Mouse (Mus musculus) stomach, postnatal 0 days (tissue): Measurements from ENCODE around the gene 4933416C03Rik. TPM values are rescaled to one million over a fixed set of nuclear protein-coding genes. Genes with fewer than 3 reads are reported as not detected.

Experiments
- ATAC-seq: fragments of 200-750 bp; cut with Nextera tagmentation; 2 replicates; pipeline ENCODE4 v1.8.0; 2017; ENCODE audit not compliant: low FRiP score, low TSS enrichment
- DNase-seq: peaks from one replicate; pipeline ENCODE4 v3.0.0-alpha.2; 2016; ENCODE audit warnings: low spot score
- H3K27ac ChIP-seq: fragments of 300-500 bp; sonication (generic); replicated peaks from 2 replicates; pipeline ENCODE4 v1.5.1; 2014; ENCODE audit warnings: mild to moderate bottlenecking, control low read depth
- H3K27me3 ChIP-seq: fragments of 300-500 bp; sonication (generic); 2 replicates; pipeline ENCODE4 v1.6.1; 2014; ENCODE audit warnings: low read length; ENCODE audit not compliant: control insufficient read depth, insufficient read depth
- H3K36me3 ChIP-seq: fragments of 300-500 bp; sonication (generic); 2 replicates; pipeline ENCODE4 v1.6.1; 2014; ENCODE audit warnings: low read length, mixed read lengths; ENCODE audit not compliant: control insufficient read depth, insufficient read depth
- H3K4me1 ChIP-seq: fragments of 300-500 bp; sonication (generic); replicated peaks from 2 replicates; pipeline ENCODE4 v1.6.1; 2014; ENCODE audit warnings: antibody characterized with exemption; ENCODE audit not compliant: control insufficient read depth, insufficient read depth
- H3K4me2 ChIP-seq: fragments of 300-500 bp; sonication (generic); replicated peaks from 2 replicates; pipeline ENCODE4 v1.6.1; 2014; ENCODE audit warnings: low read depth, mild to moderate bottlenecking, control low read depth, moderate library complexity
- H3K4me3 ChIP-seq: fragments of 300-500 bp; sonication (generic); 2 replicates; pipeline ENCODE4 v1.5.1; 2014; ENCODE audit warnings: low read depth, low read length, control low read depth
- H3K9ac ChIP-seq: fragments of 300-500 bp; sonication (generic); 2 replicates; pipeline ENCODE4 v1.6.1; 2014; ENCODE audit warnings: mild to moderate bottlenecking, low read length, control low read depth, mixed read lengths
- H3K9me3 ChIP-seq: fragments of 300-500 bp; sonication (generic); 2 replicates; pipeline ENCODE4 v1.6.1; 2016; ENCODE audit warnings: low read length; ENCODE audit not compliant: control insufficient read depth
- CTCF ChIP-seq: IDR thresholded peaks from 2 replicates; pipeline ENCODE4 v1.5.1; 2016; ENCODE audit warnings: antibody characterized with exemption, low read depth, mild to moderate bottlenecking, moderate library complexity
- EP300 ChIP-seq: optimal IDR thresholded peaks from 2 replicates; pipeline ENCODE3; 2016; ENCODE audit warnings: antibody characterized with exemption
- WGBS: fragments of 180-500 bp; shearing (Covaris S2); extraction: QIAGEN DNeasy Blood & Tissue Kit; methylation state at CpG from one replicate; pipeline ENCODE4 v1.1.7; 2014; 5-methylcytosine and 5-hydroxymethylcytosine counted together
- polyA plus RNA-seq: library from polyadenylated mRNA; unstranded; fragments of >200 nt; fragmentation: Nextera tagmentation; extraction: Ambion mirVana; gene quantifications from 2 replicates; pipeline ENCODE4 v1.2.1, GENCODE M21; 2015

The 4933416C03Rik gene
- polyA plus RNA-seq, 1 experiment from 2014 or later = not detected

DNA sequence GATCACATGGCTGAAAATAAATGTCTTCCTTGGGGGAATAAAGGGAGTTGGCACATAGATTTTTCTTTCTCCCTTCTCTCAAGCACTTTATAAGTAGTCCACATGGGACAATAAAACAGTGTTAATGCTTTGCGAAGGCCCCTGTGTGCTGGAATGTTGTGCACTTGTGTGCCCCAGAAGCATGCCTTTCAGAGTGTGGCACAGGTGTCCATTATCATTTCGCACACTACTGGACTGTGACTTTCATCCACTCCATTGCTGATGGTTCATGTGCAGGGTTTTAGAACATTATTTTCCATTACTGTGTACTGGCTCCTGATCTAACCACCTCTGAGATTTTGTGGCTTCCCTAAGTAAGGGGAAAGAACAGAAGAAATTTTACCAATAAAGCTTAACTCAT is 10.1 kb upstream of the 4933416C03Rik start:
- TF ChIP-seq EP300 (no peak), CTCF (no peak)
- no peak overlapping the region for H3K27ac ChIP-seq
- DNase-seq (no peak), ATAC-seq (no peak)
- no peaks in the 10 kb centered on the region for H3K4me1 ChIP-seq
- no peaks in the 10 kb centered on the region for H3K9me3 ChIP-seq
- WGBS = 92% methylated on average over 2 of the region's 2 CpGs
- H3K36me3 ChIP-seq = no peaks in the 10 kb centered on the region
- H3K4me3 ChIP-seq = no peak overlapping the region
- H3K27me3 ChIP-seq = no peaks in the 10 kb centered on the region
- H3K4me2 ChIP-seq = no peak overlapping the region
- H3K9ac ChIP-seq = no peak overlapping the region

DNA sequence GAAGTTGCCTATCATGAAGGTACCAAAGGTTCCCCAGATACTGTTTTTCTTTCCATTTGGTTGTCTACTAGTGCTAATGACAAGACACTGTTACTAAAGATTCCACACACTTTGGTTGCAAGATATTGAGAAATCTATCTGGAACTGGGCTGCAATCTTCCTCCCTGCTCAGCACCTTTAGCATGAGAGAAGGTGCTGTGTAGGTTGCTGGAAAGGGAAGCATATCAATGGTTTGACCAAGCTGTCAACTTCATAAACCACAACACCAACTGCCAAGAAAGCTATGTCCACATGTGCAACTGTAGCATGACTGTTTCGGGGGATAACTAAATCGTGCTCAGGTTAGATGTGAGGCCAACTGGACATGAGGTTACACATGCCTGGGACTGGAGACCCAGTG is 7.7 kb upstream of the 4933416C03Rik start:
- no peaks in the 10 kb centered on the region for H3K36me3 ChIP-seq
- H3K9me3 ChIP-seq = no peaks in the 10 kb centered on the region
- H3K27me3 ChIP-seq = no peaks in the 10 kb centered on the region
- H3K4me2 ChIP-seq = no peak overlapping the region
- no peak overlapping the region for H3K9ac ChIP-seq
- H3K4me1 ChIP-seq = no peaks in the 10 kb centered on the region
- no peak overlapping the region for H3K4me3 ChIP-seq
- TF ChIP-seq EP300 (no peak), CTCF (no peak)
- ATAC-seq (no peak), DNase-seq (no peak)
- no peak overlapping the region for H3K27ac ChIP-seq
- WGBS = 78% methylated on average over 2 of the region's 2 CpGs

DNA sequence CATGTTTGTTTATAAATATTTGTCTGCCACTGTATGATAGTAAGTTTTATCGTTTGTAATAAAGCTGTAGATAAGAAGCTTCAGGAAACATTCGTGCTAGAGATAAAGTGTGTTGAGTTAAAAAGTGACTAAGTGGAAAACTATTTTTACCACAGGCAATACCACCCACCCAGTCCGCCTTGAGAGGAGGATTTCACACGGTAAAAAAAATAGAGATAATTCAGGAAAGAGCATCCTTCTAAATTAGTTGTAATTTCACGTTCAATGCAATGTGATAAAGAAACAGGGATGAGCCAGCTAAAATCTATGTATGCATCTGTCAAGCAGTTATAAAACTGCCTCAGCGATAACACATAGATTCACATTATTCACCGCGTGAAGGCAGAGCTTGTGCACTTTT is 3.3 kb upstream of the 4933416C03Rik start:
- 56% methylated on average over 8 of the region's 8 CpGs for WGBS
- no peak for ATAC-seq
- H3K36me3 ChIP-seq = no peaks in the 10 kb centered on the region

DNA sequence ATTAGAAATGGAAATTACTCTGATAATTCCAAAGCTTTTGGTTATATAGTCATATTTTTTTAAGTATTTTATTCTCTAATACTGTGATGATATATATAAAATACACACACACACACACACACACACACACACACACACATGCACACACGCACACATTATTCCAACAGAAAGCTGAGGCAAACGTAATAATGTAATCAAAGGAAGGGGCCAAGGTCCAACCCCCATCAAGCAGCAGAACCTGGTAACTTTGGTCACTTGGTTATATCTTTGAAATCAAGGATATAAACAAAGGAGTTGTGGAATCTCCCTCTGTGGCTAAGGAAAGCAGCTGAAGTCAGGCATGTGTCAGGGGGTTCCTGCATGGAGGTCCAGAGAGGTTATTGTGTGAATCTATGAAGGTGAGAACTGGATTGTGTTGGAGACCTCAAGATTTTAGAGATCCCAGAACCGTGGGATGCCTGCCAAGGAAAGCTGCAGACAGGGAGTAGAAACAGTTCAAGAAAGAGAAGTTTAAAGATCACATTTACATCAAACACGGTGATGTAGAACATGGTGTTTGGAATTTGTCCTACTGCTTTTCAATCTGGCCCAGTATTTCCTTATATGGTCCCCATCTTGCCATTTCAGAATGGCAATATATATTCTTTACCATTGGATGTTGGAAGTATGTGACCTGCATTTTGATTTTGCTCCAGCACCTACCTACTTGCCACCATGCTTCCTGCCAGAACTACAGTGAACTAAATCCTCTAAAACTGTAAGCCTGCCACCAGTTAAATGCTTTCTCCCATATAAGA is 2.4 kb upstream of the 4933416C03Rik start:
- WGBS = 34% methylated on average over 4 of the region's 4 CpGs
- no peak overlapping the region for H3K4me3 ChIP-seq
- no peaks in the 10 kb centered on the region for H3K9me3 ChIP-seq
- no peaks in the 10 kb centered on the region for H3K27me3 ChIP-seq
- H3K4me2 ChIP-seq = no peak overlapping the region
- TF ChIP-seq CTCF (no peak), EP300 (no peak)
- H3K9ac ChIP-seq = no peak overlapping the region
- H3K36me3 ChIP-seq = no peaks in the 10 kb centered on the region
- DNase-seq (peak; percentile 29), ATAC-seq (peak; percentile 76)
- no peaks in the 10 kb centered on the region for H3K4me1 ChIP-seq
- no peak overlapping the region for H3K27ac ChIP-seq

More for the DNA sequence above, 3.3 kb upstream of the 4933416C03Rik start:
- no peaks in the 10 kb centered on the region for H3K9me3 ChIP-seq
- TF ChIP-seq CTCF (no peak), EP300 (no peak)
- H3K4me2 ChIP-seq = no peak overlapping the region
- no peak overlapping the region for H3K27ac ChIP-seq
- H3K4me3 ChIP-seq = no peak overlapping the region
- H3K9ac ChIP-seq = no peak overlapping the region
- no peak for DNase-seq
- H3K27me3 ChIP-seq = no peaks in the 10 kb centered on the region
- no peaks in the 10 kb centered on the region for H3K4me1 ChIP-seq

DNA sequence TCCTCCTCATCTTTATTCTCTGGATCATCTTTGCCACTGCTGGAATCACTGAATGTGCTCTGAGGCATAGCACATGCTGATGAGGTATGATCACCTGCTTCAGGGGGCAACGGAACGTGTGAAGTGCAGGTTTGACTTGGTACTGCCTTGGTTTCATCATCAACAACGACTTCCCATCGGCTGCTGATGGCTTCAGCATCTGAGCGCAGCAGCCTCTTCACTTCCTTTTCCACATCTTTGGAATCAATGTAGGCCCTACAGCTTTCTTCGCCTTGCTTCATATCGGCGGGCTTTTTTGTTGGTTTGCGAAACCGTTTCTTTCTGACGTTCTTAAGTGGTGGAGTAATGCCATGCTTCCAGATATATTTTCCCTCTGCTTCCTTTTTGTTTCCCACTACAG is 849 bp downstream of the 4933416C03Rik start:
- no peak overlapping the region for H3K9ac ChIP-seq
- no peak overlapping the region for H3K4me3 ChIP-seq
- no peak for TF ChIP-seq CTCF
- TF ChIP-seq EP300 = no peak
- no peaks in the 10 kb centered on the region for H3K36me3 ChIP-seq
- no peaks in the 10 kb centered on the region for H3K27me3 ChIP-seq
- ATAC-seq (no peak), DNase-seq (no peak)
- 94% methylated on average over 11 of the region's 11 CpGs for WGBS
- H3K4me2 ChIP-seq = no peak overlapping the region
- H3K4me1 ChIP-seq = no peaks in the 10 kb centered on the region
- H3K9me3 ChIP-seq = no peaks in the 10 kb centered on the region
- H3K27ac ChIP-seq = no peak overlapping the region

DNA sequence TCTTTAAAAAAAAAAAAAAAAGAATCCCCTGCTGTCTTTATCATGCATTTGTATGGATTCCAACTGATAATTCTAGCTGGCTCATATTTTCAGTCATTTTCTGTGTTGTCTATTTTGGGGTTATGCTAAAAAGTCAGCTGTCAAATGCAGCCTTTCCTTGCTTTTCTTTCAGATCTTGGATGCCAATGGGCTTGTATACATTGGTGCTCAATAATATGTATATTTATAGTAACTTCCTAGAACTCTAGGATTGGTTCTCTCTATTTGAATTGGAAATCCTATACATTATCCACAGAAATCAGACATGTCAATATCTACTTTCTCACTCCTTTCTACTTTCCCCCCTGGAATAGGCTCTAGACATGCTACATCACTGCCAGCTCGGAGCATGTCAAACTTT is 5.0 kb downstream of the 4933416C03Rik start:
- TF ChIP-seq EP300 (no peak), CTCF (no peak)
- H3K27me3 ChIP-seq = no peaks in the 10 kb centered on the region
- no peak overlapping the region for H3K27ac ChIP-seq
- H3K4me3 ChIP-seq = no peak overlapping the region
- H3K9ac ChIP-seq = no peak overlapping the region
- WGBS = 80% methylated on average over 1 of the region's 1 CpGs
- no peaks in the 10 kb centered on the region for H3K36me3 ChIP-seq
- no peaks in the 10 kb centered on the region for H3K4me1 ChIP-seq
- H3K4me2 ChIP-seq = no peak overlapping the region
- no peak for DNase-seq
- ATAC-seq = no peak
- no peaks in the 10 kb centered on the region for H3K9me3 ChIP-seq
